Mouse (Mus musculus) forebrain, embryonic 16.5 days (tissue): Measurements from ENCODE around the gene Smurf2. TPM values are rescaled to one million over a fixed set of nuclear protein-coding genes. Genes with fewer than 3 reads are reported as not detected.

Experiments
- ATAC-seq: fragments of 200-750 bp; cut with Nextera tagmentation; 2 replicates; pipeline ENCODE4 v1.8.0; 2017; ENCODE audit warnings: mild to moderate bottlenecking, moderate library complexity
- H3K27ac ChIP-seq: fragments of 300-500 bp; sonication (generic); 2 replicates; pipeline ENCODE4 v1.5.1; 2014; ENCODE audit warnings: low read length, control low read depth
- H3K27me3 ChIP-seq: fragments of 300-500 bp; sonication (generic); replicated peaks from 2 replicates; pipeline ENCODE4 v1.6.1; 2014; ENCODE audit warnings: low read length; ENCODE audit not compliant: control insufficient read depth, insufficient read depth
- H3K36me3 ChIP-seq: fragments of 300-500 bp; sonication (generic); 2 replicates; pipeline ENCODE4 v1.6.1; 2014; ENCODE audit not compliant: control insufficient read depth, insufficient read depth
- H3K4me1 ChIP-seq: fragments of 300-500 bp; sonication (generic); replicated peaks from 2 replicates; pipeline ENCODE4 v1.6.1; 2014; ENCODE audit warnings: low read length; ENCODE audit not compliant: control insufficient read depth, insufficient read depth
- H3K4me2 ChIP-seq: fragments of 300-500 bp; sonication (generic); 2 replicates; pipeline ENCODE4 v1.6.1; 2014; ENCODE audit warnings: mild to moderate bottlenecking, low read length, control low read depth
- H3K4me3 ChIP-seq: fragments of 300-500 bp; sonication (generic); replicated peaks from 2 replicates; pipeline ENCODE4 v1.5.1; 2014; ENCODE audit warnings: mild to moderate bottlenecking, low read length, control low read depth
- H3K9ac ChIP-seq: fragments of 300-500 bp; sonication (generic); replicated peaks from 2 replicates; pipeline ENCODE4 v1.6.1; 2014; ENCODE audit warnings: low read depth, low read length, control low read depth
- H3K9me3 ChIP-seq: fragments of 300-500 bp; sonication (generic); 2 replicates; pipeline ENCODE4 v1.6.1; 2016; ENCODE audit warnings: low read length; ENCODE audit not compliant: control insufficient read depth
- WGBS: fragments of 180-500 bp; shearing (Covaris S2); extraction: QIAGEN DNeasy Blood & Tissue Kit; methylation state at CpG from one replicate; pipeline ENCODE4 v1.1.7; 2014; 5-methylcytosine and 5-hydroxymethylcytosine counted together
- polyA plus RNA-seq: library from polyadenylated mRNA; unstranded; fragments of >200 nt; fragmentation: Nextera tagmentation; extraction: Ambion mirVana; gene quantifications from 2 replicates; pipeline ENCODE4 v1.2.1, GENCODE M21; 2015

Gene Smurf2
- polyA plus RNA-seq = 15.0 and 17.4 TPM in 2 replicates

- Histone ChIP-seq H3K27me3 (no peaks in the 10 kb centered on the region), H3K4me1 (peaks cover 23% of the 10 kb centered on the region), H3K4me3 (peak within 1 kb of the TSS; percentile 97), H3K9me3 (no peaks in the 10 kb centered on the region), H3K27ac (peak within 1 kb of the TSS; percentile 94), H3K9ac (peak within 1 kb of the TSS; percentile 92), H3K36me3 (no peaks in the 10 kb centered on the region), H3K4me2 (peak within 1 kb of the TSS; percentile 89)
- peak; percentile 95 for ATAC-seq
- 4% methylated on average over 44 of the region's 72 CpGs for WGBS
Observed at GRCm38 (mm10) chr11:106920551-106921379, at the start of gene Smurf2. Smurf2 (minus strand) TSS chr11:106920715.

- H3K36me3 ChIP-seq = no peaks in the 10 kb centered on the region
- H3K4me2 ChIP-seq = no peak overlapping the region
- no peak overlapping the region for H3K27ac ChIP-seq
- WGBS = 94% methylated on average over 8 of the region's 8 CpGs
- no peak for ATAC-seq
- H3K9me3 ChIP-seq = no peaks in the 10 kb centered on the region; the same call in 1 of the 2 replicates
- no peaks in the 10 kb centered on the region for H3K4me1 ChIP-seq
- no peak overlapping the region for H3K4me3 ChIP-seq
- H3K27me3 ChIP-seq = no peaks in the 10 kb centered on the region
- H3K9ac ChIP-seq = no peak overlapping the region
Observed at GRCm38 (mm10) chr11:106969798-106970197, 49.3 kb upstream of the Smurf2 start.

GRCm38 (mm10) chr11:106967630-106968029, 47.1 kb upstream of the Smurf2 start:
- Histone ChIP-seq H3K4me3 (no peak overlapping the region), H3K4me2 (no peak overlapping the region), H3K27ac (no peak overlapping the region), H3K9me3 (no peaks in the 10 kb centered on the region; the same call in 1 of the 2 replicates), H3K4me1 (no peaks in the 10 kb centered on the region), H3K9ac (no peak overlapping the region), H3K36me3 (no peaks in the 10 kb centered on the region), H3K27me3 (no peaks in the 10 kb centered on the region)
- no peak for ATAC-seq
- WGBS = 84% methylated on average over 10 of the region's 10 CpGs

- Histone ChIP-seq H3K27me3 (no peaks in the 10 kb centered on the region), H3K4me3 (no peak overlapping the region), H3K9me3 (no peaks in the 10 kb centered on the region; the same call in 1 of the 2 replicates), H3K4me2 (no peak overlapping the region), H3K4me1 (no peaks in the 10 kb centered on the region), H3K36me3 (no peaks in the 10 kb centered on the region), H3K27ac (no peak overlapping the region), H3K9ac (no peak overlapping the region)
- no peak for ATAC-seq
- WGBS = 87% methylated on average over 4 of the region's 4 CpGs
Observed at GRCm38 (mm10) chr11:106965881-106966280, 45.4 kb upstream of the Smurf2 start.

GRCm38 (mm10) chr11:106962310-106962709, 41.8 kb upstream of the Smurf2 start:
- H3K9me3 ChIP-seq = no peaks in the 10 kb centered on the region; the same call in 1 of the 2 replicates
- H3K4me1 ChIP-seq = no peaks in the 10 kb centered on the region
- ATAC-seq = no peak
- H3K27ac ChIP-seq = no peak overlapping the region
- H3K4me3 ChIP-seq = no peak overlapping the region
- WGBS = 82% methylated on average over 9 of the region's 9 CpGs
- H3K36me3 ChIP-seq = no peaks in the 10 kb centered on the region
- H3K27me3 ChIP-seq = no peaks in the 10 kb centered on the region
- H3K9ac ChIP-seq = no peak overlapping the region
- H3K4me2 ChIP-seq = no peak overlapping the region

GRCm38 (mm10) chr11:106961471-106962081, 41.1 kb upstream of the Smurf2 start:
- 77% methylated on average over 13 of the region's 13 CpGs for WGBS

GRCm38 (mm10) chr11:106959121-106959520, 38.6 kb upstream of the Smurf2 start:
- Histone ChIP-seq H3K4me1 (no peaks in the 10 kb centered on the region), H3K27me3 (no peaks in the 10 kb centered on the region), H3K4me3 (no peak overlapping the region), H3K27ac (no peak overlapping the region), H3K36me3 (no peaks in the 10 kb centered on the region), H3K4me2 (no peak overlapping the region), H3K9me3 (no peaks in the 10 kb centered on the region), H3K9ac (no peak overlapping the region)
- WGBS = 91% methylated on average over 5 of the region's 5 CpGs
- no peak for ATAC-seq

More at GRCm38 (mm10) chr11:106961471-106962081, 41.1 kb upstream of the Smurf2 start:
- H3K27ac ChIP-seq = no peak overlapping the region
- H3K4me2 ChIP-seq = no peak overlapping the region
- H3K27me3 ChIP-seq = no peaks in the 10 kb centered on the region
- no peaks in the 10 kb centered on the region; the same call in 1 of the 2 replicates for H3K9me3 ChIP-seq
- H3K9ac ChIP-seq = no peak overlapping the region
- no peaks in the 10 kb centered on the region for H3K4me1 ChIP-seq
- no peak for ATAC-seq
- H3K36me3 ChIP-seq = no peaks in the 10 kb centered on the region
- H3K4me3 ChIP-seq = no peak overlapping the region

GRCm38 (mm10) chr11:106958407-106959071, 38.0 kb upstream of the Smurf2 start:
- ATAC-seq = no peak
- Histone ChIP-seq H3K9me3 (no peaks in the 10 kb centered on the region), H3K4me2 (no peak overlapping the region), H3K27ac (no peak overlapping the region), H3K36me3 (no peaks in the 10 kb centered on the region), H3K27me3 (no peaks in the 10 kb centered on the region), H3K9ac (no peak overlapping the region), H3K4me3 (no peak overlapping the region), H3K4me1 (no peaks in the 10 kb centered on the region)
- WGBS = 88% methylated on average over 6 of the region's 6 CpGs
